Mouse (Mus musculus) left cerebral cortex, adult 18-20 months (tissue): Measurements from ENCODE around the gene Lrrc73. TPM values are rescaled to one million over a fixed set of nuclear protein-coding genes. Genes with fewer than 3 reads are reported as not detected.

Experiments
- DNase-seq, 2 experiments: peaks; one replicate each; pipeline ENCODE4 v3.0.0; 2021 to 2022; ENCODE audit warnings: low spot score in 2 of 2, mixed read lengths in 1 of 2
- long read RNA-seq, 2 experiments: library from polyadenylated mRNA; stranded (forward); transcript quantifications; one replicate each; pipeline ENCODE4 v2.0.0; 2021
- total RNA-seq, 2 experiments: library from RNA; stranded (reverse); gene quantifications; 2 replicates each; pipeline ENCODE4 v1.2.3; 2021

Gene Lrrc73
- total RNA-seq = 10 to 100 TPM; 60.1 to 63.7 TPM
- long read RNA-seq, experiment 1, transcript Lrrc73-204 (6 exons, 2,010 nt) = major isoform, 23 of 30 reads
- long read RNA-seq, experiment 1, partial matches to known transcripts = 3 of 30 reads
- long read RNA-seq, experiment 1, other reads (novel, unspliced or antisense) = 2 of 30 reads
- long read RNA-seq, experiment 2, transcript Lrrc73-204 (6 exons, 2,010 nt) = major isoform, 15 of 23 reads
- long read RNA-seq, experiment 2, partial matches to known transcripts = 1 of 23 reads
- long read RNA-seq, experiment 2, other reads (novel, unspliced or antisense) = 3 of 23 reads

DNA sequence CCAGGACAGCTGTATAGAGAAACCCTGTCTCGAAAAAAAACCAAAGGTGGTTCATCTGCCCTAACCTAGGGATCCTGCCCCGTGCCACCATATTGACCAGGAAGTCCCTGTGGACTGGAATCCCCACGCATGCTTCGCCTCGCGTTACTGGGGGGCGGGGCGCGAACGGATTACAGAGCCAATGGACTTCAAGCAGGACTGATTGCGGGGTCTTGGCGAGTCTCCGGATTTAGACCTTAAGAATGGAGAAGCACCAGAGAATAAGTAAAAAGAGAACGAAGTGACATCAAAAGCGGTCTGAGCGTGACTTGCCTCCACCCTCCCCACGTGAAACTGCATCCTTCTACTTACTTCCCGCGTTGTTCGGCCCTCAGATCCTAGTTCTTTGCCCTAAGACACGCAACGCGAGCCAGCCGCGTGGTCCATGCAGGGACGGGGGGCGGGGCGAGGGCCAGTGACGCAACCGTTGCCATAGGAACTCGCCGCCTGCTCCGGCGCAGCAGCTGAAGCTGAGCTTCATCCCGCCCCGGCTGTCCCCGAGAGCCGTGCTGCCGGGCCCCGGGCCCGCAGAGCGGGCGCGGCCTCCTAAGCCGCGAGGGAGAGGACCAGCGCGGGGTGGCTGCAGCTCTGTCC lies at the start of gene Lrrc73:
Gene Lrrc73, plus strand, starts transcription at position 80 of the 633 bp plus-strand sequence.
- DNase-seq = peak; percentile 94 to 96

DNA sequence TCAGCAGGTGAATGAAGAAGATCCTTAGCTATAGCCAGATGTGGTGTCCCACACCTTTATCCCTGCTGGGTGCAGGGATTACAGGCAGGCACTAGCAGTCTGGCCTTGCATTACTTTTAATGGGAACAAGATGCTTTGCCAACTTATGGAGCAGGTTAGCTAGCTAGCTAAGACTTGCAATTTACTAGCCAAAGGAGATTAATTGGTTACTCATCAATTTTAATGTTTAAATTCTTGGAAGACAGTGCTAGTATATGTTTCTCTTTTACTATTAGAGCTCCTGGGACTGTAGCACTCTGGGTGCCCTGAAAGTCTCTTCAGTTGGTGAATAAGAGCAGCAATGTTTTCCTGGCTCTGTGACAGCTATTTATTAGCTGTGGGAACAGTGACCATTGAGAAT lies 46.7 kb upstream of the Lrrc73 start:
- DNase-seq = no peak

DNA sequence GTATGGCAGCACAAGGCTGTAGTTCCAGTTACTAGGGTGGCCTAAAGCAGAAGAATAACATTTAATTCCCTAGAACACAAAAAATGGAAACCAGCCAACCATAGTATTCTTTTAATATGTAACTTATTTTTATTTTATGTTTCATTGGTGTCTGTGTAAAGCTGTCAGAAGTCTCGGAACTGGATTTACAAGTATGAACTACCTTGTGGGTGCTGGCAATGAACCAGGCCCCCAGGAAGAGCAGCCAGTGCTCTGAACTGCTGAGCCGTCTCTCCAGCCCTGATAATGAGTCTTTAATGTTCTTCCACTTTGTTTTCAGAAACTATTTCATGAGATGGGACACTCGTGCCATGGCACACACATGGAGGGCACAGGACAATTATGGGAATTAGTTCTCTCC lies 42.8 kb upstream of the Lrrc73 start:
- no peak for DNase-seq

DNA sequence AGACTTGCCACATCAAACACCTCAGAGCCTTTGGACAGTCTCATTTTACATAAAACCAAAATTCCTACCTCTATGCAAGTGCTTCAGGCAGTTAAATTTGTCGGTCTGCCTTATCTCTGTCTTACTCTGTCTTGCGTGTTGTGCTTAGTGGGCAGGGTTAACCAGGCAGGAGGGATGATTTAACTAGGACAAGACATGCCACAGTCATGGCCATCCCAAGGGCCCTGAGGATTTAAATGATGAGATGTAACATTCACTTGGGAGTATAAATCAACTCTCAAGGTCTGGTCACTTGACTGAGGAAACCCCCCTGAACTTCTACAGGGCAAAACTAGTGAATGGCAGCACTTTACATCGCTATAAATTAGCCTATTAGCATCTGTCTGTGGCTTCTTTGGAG lies 31.7 kb upstream of the Lrrc73 start:
- no peak for DNase-seq

DNA sequence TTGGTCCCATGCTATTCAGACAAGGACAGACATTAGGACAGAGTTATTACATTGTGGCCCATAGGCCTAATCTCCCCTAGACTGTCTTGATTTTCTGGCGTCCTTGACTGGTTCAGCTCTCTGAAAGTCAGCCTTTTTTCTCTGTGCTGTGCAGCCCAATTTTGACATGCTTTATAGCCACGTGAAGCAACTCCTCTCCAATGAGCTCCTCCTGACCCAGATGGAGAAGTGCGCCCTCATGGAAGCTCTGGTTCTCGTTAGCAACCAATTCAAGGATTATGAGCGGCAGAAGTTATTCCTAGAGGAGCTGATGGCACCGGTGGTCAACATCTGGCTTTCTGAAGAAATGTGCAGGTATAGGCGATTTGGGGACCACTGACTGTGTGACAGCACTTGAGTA lies 25.8 kb upstream of the Lrrc73 start:
- DNase-seq = no peak

DNA sequence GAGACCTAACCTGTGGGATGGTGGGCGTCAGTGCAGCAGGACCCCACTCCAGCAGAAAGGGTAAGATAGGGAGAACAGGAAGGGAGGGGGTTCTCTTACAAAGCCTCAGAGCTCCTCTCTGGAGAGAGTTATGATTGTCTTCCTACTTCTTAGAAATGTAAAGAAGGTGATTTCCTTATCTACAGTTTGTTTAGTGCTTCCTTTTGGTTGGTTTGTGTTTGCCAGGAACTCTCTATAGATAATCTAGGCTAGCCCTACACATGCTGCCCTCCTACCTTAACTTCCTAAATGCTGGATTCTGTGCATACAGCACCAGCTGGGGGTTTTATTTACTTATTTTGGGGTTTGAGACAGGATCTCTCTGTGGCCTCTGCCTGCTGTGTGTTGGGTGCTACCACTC lies 17.3 kb upstream of the Lrrc73 start:
- no peak for DNase-seq

DNA sequence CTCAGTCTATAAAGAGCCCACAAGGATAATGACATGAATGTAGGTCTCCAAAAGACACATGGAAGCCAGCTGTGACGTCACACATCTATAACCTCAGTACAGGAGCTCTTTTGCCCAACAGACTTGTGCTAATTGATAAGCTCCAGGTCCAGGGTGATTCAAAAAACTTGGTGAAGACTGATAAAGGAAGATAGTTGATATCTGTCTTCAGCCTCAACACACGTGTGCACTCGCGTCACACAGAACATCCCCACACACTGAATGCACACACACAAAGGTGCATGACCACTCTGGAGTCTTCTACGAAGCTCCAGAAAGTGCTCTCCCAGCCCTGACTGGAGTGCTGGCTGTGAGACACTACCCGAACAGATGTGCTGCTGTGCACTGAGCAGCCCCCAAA lies 16.3 kb upstream of the Lrrc73 start:
- DNase-seq = no peak

DNA sequence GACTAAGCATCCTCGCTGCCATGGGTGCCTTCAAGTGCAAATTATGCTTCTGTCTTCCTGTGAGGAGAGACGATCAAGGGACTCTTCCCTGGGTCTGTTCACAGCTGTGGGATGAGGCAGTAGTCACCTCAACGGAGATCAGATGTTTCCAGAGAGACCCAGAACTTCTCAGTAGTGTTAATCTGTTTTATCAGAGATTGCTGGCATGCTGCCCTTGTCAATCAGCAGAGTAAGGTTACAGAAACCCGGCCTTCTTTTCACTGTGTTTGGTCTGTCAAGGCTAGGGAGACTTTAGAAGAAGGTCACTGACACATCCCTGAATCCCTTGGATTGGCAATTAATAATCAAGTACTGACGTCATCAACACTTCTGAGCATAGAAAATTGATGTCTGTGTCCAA lies 15.9 kb upstream of the Lrrc73 start:
- no peak for DNase-seq

DNA sequence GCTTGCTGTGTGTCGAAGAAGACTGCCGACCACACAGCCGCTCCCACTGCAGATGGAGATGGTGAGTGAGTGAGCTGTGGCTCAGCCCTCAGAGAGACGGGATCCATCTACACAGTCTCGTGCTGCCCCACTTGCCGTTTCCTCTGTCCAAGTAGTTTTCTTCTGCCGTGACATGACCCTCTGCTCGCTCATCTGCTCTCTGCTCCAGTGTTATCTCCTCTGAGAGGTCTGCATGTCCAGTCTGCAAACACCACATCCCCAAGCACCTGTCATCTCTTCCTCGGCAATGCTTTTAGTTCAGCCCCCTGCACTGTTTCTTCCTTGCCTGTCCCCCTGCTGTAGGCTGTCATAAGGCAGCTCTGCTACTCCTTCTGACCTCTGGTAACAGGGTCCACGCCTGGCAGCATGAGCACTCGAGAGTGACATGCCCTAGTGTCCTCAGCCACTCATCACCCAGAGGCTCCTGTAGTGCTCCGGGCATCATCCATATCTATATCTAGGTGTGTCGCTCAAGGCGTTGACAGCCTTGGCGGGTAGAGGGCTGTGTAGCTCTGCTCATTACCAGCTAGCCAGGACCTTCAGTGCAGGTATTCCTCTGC lies 13.7 kb upstream of the Lrrc73 start:
- DNase-seq = no peak

DNA sequence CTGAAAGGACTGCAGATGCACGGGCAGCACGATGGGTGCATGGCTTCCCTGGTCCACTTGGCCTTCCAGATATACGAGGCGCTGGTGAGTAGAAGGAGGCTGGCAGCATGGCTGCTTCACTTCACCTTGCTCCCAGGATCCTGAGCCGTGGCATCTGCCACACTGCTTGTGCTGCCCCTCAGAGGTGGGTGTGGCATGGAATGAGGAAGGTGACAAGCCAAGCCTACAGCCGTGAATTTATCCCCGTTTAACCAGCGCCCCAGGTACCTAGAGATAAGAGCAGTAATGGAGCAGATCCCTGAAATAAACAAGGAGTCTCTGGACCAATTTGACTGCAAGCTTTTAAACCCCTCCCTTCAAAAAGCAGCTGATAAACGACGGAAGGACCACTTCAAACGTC lies 11.9 kb upstream of the Lrrc73 start:
- DNase-seq = no peak

DNA sequence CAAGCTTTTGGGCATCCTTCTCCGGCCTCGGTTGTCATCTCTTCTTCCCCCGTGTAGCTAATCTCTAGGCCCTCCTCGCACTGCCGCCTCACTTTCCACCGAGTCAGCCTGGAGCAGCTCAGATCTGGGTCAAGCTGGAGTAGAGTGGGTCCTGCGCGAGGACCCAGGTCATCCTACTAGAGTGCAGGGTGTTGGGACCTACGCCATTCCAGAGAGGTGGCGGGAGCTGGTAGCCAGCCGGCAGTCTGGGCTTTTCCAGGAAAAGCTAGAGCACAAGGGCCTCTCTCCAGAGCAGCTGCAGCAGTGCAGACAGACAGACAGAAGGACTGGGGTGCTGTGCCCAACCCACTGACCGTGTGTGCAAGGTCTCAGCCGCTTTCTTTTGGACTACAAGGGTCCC lies 11.1 kb upstream of the Lrrc73 start:
- DNase-seq = no peak

DNA sequence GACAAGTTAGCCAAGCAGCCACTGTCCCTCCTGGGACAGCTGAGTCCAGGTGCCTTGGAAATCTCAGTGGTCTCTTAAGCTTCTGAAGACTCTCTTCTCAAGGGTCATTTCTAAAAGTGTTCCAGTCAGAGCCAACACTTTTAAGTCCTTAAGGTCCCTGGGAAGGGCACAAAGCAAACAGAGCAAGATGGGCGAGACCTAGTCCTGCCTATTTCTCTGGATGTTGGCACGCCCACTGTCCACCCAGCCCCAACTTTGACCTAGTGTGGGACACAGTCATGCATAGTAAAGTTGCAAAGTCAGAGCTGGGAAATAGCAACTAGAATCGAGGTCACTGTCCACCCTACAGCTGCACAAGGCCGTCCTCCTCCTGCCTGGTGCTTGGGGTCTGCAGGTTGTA lies 10.3 kb upstream of the Lrrc73 start:
- no peak for DNase-seq

DNA sequence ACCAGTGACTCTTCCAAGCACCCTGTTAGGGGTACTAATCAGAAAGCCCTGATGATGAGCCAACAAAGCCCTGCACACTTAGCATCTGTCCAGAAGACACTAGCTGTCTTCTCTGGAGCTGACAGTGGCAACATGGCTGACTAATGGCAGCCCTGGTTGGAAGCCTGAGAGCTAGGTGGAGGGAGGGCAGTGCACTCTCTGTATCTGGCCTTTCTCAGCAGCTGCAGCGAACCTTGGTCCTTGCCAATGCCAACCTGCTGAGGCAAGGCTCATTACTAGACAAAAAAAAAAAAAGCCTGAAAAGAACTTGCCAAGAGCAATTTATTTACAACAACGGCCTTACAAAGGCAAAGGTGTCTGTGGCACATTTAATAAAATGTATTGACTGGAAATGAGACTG lies 9.7 kb upstream of the Lrrc73 start:
- DNase-seq = no peak

DNA sequence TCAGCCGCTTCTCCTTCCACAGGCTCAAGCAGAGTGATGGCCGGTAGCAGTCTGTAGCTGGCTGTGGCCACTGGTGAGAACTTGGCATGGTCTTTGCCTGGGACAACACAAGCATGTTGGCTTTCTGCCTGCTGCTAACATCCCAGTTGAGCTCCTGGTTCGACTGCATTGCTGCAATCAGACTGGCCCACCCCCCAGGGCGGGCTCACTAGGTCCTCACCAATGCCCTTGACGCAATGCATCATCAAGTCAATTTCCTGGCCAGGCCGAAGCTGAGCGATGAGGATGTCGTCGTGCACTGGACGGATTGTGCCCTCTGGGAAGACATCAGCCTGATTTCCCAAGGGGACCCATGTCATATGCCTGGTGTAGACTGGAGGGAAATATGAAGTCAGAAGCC lies 8.8 kb upstream of the Lrrc73 start:
- no peak for DNase-seq

DNA sequence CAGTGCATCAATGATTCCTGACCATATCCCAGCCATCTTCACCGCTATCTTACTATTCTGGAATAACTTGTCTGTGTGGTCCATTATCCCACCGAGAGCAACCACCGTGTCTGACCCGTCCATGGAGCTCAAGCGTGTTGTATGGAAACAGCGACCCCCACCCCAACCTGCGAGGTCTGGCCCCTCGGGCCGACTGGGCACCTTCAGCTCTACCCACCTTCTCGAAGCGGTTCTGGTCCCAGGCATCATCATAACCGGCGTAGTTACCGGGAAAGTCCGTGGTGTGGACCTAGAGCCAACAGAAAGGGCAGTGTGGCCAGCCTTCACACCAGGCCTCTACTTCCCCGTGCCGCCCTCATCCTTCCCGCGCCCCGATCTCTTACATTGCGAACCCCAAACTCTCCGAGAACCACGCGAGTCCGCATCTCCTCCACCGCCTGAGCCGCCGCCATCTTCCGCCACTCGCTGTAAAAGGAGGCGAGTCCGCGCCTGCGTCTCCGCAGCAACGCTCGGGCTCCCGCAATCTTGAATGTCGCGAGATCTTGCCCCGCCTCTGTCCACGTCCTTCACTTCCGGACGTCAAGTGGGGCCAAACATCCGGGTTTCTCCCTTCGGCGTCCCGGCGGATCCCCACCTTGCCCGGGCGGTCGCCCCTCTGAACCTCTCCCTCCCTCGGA lies 5.7 kb upstream of the Lrrc73 start, which contains the start of the genes Polr1c and Yipf3:
Gene Polr1c, minus strand, starts transcription at position 543 of the 677 bp plus-strand sequence.
Gene Yipf3, plus strand, starts transcription at position 569 of the 677 bp plus-strand sequence.
- peak; percentile 96 to 97 for DNase-seq

DNA sequence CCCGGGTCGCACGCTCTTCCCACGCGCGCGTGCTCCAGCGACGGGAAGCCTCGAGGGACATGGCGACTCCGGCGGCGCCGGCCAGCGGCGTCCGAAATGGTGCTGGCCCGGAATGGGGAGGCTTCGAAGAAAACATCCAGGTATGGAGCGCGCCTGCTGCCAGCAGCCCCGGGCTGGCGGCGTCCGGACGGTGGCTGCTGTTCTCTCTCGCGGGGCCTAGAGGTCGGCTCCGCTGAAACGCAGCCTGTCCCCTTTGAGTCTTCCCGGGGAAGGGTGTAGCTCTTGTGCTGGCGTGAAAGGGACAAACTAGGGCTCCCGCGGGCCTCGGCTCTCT lies 5.2 kb upstream of the Lrrc73 start:
- DNase-seq = no peak

DNA sequence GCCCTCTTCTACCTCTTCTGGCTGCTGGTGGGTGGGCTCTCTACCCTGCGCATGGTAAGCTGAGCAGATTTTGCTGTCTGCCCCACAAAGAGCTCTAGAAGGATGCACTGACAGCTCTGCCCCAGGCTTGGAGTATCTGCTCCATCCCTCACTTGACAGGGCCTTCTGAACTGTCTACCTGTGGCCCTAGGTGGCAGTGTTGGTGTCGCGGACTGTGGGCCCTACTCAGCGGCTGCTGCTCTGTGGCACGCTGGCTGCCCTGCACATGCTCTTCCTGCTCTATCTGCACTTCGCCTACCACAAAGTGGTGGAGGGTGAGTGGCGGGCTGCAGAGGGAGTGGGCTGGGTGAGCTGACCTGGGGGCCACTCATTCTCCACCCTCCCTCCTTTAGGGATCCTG lies 2.2 kb upstream of the Lrrc73 start:
- no peak for DNase-seq

DNA sequence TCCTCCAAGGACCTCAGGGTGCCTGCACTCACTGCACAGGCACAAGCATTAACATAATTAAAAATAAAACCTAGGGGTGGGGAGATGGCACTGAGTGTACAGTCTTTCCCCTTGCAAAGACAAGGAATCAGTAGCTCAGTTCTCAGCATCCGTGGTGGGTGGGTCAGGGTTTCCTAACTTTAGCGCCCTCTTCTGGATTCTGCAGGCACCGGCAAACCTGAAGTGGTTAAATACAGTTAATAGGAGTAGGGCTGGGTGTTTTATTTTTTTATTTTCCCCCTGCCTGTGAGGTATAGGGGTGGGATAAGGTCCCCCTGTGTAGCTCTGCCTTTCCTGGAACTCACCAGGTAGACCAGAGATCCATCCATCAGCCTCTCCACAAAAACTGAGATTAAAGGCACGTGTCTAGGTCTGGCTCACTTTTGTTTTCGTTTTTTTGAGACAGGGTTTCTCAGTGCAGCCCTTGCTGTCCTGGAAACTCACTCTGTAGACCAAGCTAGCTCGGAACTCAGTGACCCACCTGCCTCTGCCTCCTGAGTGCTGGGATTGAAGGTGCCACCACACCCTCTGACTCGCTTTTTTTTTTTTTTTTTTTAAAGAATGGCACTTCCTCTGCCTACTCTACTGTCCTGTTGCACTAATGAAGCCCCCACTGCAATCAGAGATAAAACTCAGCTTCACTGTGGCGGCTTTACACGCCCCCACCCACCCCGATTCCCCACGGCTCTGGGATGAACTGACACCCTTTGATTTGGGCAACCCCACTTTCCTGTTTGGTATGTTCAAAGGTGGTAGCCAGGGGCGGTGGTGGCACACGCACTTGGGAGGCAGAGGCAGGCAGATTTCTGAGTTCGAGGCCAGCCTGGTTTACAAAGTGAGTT lies 520 bp upstream of the Lrrc73 start:
- DNase-seq = peak in 1 of 2 experiments; percentile 31

DNA sequence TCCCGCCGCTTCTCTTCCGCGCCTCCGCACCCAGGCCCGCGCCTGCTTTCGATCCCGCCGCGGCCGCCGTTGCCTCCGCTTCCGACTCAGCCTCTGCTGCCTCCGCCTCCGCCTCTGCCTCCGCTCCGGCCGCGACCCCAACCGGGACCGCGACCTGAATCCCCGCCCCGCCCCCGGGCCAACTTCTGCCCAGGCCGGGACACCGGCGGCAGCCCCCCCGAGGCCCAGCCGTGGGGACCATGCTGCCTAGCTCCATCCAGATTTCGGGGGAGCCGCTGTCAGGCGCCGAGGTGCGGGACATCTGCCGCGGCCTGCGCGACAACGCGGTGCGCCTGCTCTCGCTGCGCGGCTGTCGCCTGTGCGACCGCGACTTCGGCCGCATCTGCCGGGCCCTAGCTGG lies 775 bp downstream of the Lrrc73 start:
- peak; percentile 28 to 53 for DNase-seq

DNA sequence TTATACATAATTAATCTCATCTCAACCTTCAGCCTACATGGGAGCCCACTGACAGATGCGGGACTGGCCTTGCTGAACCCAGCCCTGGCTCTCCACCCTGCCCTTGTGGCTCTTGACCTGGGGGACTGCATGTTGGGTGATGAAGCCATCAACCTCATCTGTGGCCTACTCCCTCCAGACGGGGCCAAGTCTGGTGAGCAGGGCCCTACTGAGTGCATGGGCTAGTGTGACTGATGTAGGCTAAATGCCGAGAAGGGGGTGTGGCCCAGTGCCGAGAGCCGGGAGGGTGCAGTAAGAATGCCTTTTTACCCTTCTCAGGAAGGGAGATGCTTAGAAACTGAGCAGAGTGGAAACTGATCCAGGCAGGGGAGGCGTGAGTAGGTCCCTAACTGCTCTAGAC lies 1.8 kb downstream of the Lrrc73 start:
- DNase-seq = no peak
